Mouse (Mus musculus): ENCODE measurements around the gene Mogs. TPM values are rescaled to one million over a fixed set of nuclear protein-coding genes. Genes with fewer than 3 reads are reported as not detected.

Gene Mogs
- total RNA-seq, 2 experiments from 2014 or later = 28.6 to 29.5 TPM

GRCm38 (mm10) chr6:83101316-83101687 is 14.0 kb upstream of the Mogs start, which contains the start of the genes Ccdc142 and Gm42688:
TSS of gene Ccdc142 (plus strand) at chr6:83101601.
TSS of gene Gm42688 (plus strand) at chr6:83101617.
- intact Hi-C loops (cut with DNase I) = loop anchor here (1.0 to 2.0 kb wide), 3 partner anchors 23 to 105 kb away; partner anchors contain the start of gene Aup1
- H3K27ac ChIP-seq = peak within 1 kb of the TSS; percentile 90
- peak; percentile 49 for TF ChIP-seq CTCF (IDR thresholded peaks at IDR 0.05)
- peak within 1 kb of the TSS; percentile 72 for H3K4me3 ChIP-seq
- peak; percentile 80 to 86 for DNase-seq (ENCODE audit: extremely low spot score in 1 of 2, low spot score in 2 of 2)

GRCm38 (mm10) chr6:83101688-83102556 is 13.4 kb upstream of the Mogs start:
- peak; percentile 51 for TF ChIP-seq CTCF (IDR thresholded peaks at IDR 0.05)
- Histone ChIP-seq H3K27ac (peak overlapping the region; percentile 90), H3K4me3 (peak overlapping the region; percentile 72)
- DNase-seq (ENCODE audit: extremely low spot score in 1 of 2, low spot score in 2 of 2) = peak; percentile 62 to 64
- intact Hi-C loops (cut with DNase I) = loop anchor here (1.0 to 2.0 kb wide), 3 partner anchors 23 to 106 kb away; partner anchors contain the start of gene Aup1

- no peak for DNase-seq (ENCODE audit: extremely low spot score in 1 of 2, low spot score in 2 of 2)
- intact Hi-C loops (cut with DNase I) = no loop called here
Observed at GRCm38 (mm10) chr6:83103130-83103650, 12.1 kb upstream of the Mogs start.

GRCm38 (mm10) chr6:83104158-83104557 is 11.1 kb upstream of the Mogs start:
- Histone ChIP-seq H3K27ac (no peak overlapping the region), H3K4me3 (no peak overlapping the region)
- no peak for DNase-seq (ENCODE audit: extremely low spot score in 1 of 2, low spot score in 2 of 2)
- TF ChIP-seq CTCF (IDR thresholded peaks at IDR 0.05) = no peak
- intact Hi-C loops (cut with DNase I) = no loop called here

More at GRCm38 (mm10) chr6:83103130-83103650, 12.1 kb upstream of the Mogs start:
- Histone ChIP-seq H3K27ac (peak overlapping the region; percentile 40; the same call in 1 of the 2 replicates), H3K4me3 (peak overlapping the region; percentile 72)
- TF ChIP-seq CTCF (IDR thresholded peaks at IDR 0.05) = no peak

- intact Hi-C loops (cut with DNase I) = loop anchor here (2.0 kb wide), 1 partner anchor 35 kb away; no protein-coding TSS in a partner anchor
- H3K27ac ChIP-seq = peak overlapping the region; percentile 94
- TF ChIP-seq CTCF (IDR thresholded peaks at IDR 0.05) = peak; percentile 81
- peak; percentile 71 for DNase-seq (ENCODE audit: extremely low spot score in 1 of 2, low spot score in 2 of 2)
- peak overlapping the region; percentile 98 for H3K4me3 ChIP-seq
Observed at GRCm38 (mm10) chr6:83107566-83108400, 7.5 kb upstream of the Mogs start.

GRCm38 (mm10) chr6:83108762-83109668 is 6.3 kb upstream of the Mogs start, which contains the start of gene Mrpl53:
TSS of gene Mrpl53 (plus strand) at chr6:83109040.
- intact Hi-C loops (cut with DNase I) = loop anchor here (2.0 kb wide), 1 partner anchor 34 kb away; no protein-coding TSS in a partner anchor
- Histone ChIP-seq H3K27ac (peak within 1 kb of the TSS; percentile 94), H3K4me3 (peak within 1 kb of the TSS; percentile 98)
- peak; percentile 82 to 84 for DNase-seq (ENCODE audit: extremely low spot score in 1 of 2, low spot score in 2 of 2)
- TF ChIP-seq CTCF (IDR thresholded peaks at IDR 0.05) = no peak; the same call in 1 of the 2 replicates

- TF ChIP-seq CTCF (IDR thresholded peaks at IDR 0.05) = no peak
- H3K4me3 ChIP-seq = no peak overlapping the region
- DNase-seq (ENCODE audit: extremely low spot score in 1 of 2, low spot score in 2 of 2) = no peak
- intact Hi-C loops (cut with DNase I) = no loop called here
- H3K27ac ChIP-seq = no peak overlapping the region
Observed at GRCm38 (mm10) chr6:83111510-83112136, 3.7 kb upstream of the Mogs start.

GRCm38 (mm10) chr6:83115682-83116372 is 531 bp downstream of the Mogs start:
- intact Hi-C loops (cut with DNase I) = loop anchor here (2.0 kb wide), 2 partner anchors 29 to 41 kb away; partner anchors contain the start of genes 1700003E16Rik and Wdr54
- Histone ChIP-seq H3K4me3 (peak overlapping the region; percentile 60), H3K27ac (peak overlapping the region; percentile 61)
- TF ChIP-seq CTCF (IDR thresholded peaks at IDR 0.05) = no peak
- DNase-seq (ENCODE audit: extremely low spot score in 1 of 2, low spot score in 2 of 2) = no peak

GRCm38 (mm10) chr6:83116373-83117164 is 1.3 kb downstream of the Mogs start:
- intact Hi-C loops (cut with DNase I) = loop anchor here (2.0 kb wide), 1 partner anchor 28 kb away; no protein-coding TSS in a partner anchor
- Histone ChIP-seq H3K27ac (no peak overlapping the region), H3K4me3 (peak overlapping the region; percentile 60)
- no peak for TF ChIP-seq CTCF (IDR thresholded peaks at IDR 0.05)
- DNase-seq (ENCODE audit: extremely low spot score in 1 of 2, low spot score in 2 of 2) = no peak

All from left cerebral cortex, adult 2 months (tissue).